Mouse (Mus musculus) MEL (cell line): ENCODE measurements around the gene Nav1. TPM values are rescaled to one million over a fixed set of nuclear protein-coding genes. Genes with fewer than 3 reads are reported as not detected.

Experiments used
- DNase-seq: peaks from one replicate; pipeline ENCODE4 v3.0.0; 2011; ENCODE audit warnings: low read depth, low spot score
- H3K27ac ChIP-seq: 2 replicates; pipeline ENCODE4 v1.5.1; 2012; ENCODE audit warnings: low read depth, mild to moderate bottlenecking, control low read depth, low read length, moderate library complexity; ENCODE audit not compliant: control insufficient read depth
- H3K27me3 ChIP-seq, 2 experiments: fragments of 150-350 bp in 1 of 2; sonication (generic) in 1 of 2; 2 replicates each; pipeline ENCODE4 v1.6.1; 2012; ENCODE audit warnings: low read length in 2 of 2, mild to moderate bottlenecking in 2 of 2, improper control_type of control experiment in 1 of 2, moderate library complexity in 1 of 2; ENCODE audit not compliant: insufficient read depth in 2 of 2, control insufficient read depth in 1 of 2
- H3K36me3 ChIP-seq, 2 experiments: 2 replicates each; pipeline ENCODE4 v1.6.1; 2012 to 2014; ENCODE audit warnings: low read length in 2 of 2, improper control_type of control experiment in 1 of 2, inconsistent platforms in 1 of 2, mild to moderate bottlenecking in 1 of 2; ENCODE audit not compliant: insufficient read depth in 2 of 2, control insufficient read depth in 1 of 2
- H3K4me1 ChIP-seq, 2 experiments: fragments of 150-350 bp in 1 of 2; sonication (generic) in 1 of 2; 2 replicates each; pipeline ENCODE4 v1.6.1; 2012; ENCODE audit warnings: low read length in 2 of 2, improper control_type of control experiment in 1 of 2, mild to moderate bottlenecking in 1 of 2; ENCODE audit not compliant: insufficient read depth in 2 of 2, control insufficient read depth in 1 of 2
- H3K4me3 ChIP-seq, 2 experiments: fragments of 150-350 bp in 1 of 2; sonication (generic) in 1 of 2; 2 replicates each; pipeline ENCODE4 v1.5.1; 2012; ENCODE audit warnings: low read depth in 2 of 2, low read length in 2 of 2, mild to moderate bottlenecking in 2 of 2, moderate library complexity in 2 of 2, control low read depth in 1 of 2, improper control_type of control experiment in 1 of 2; ENCODE audit not compliant: control insufficient read depth in 1 of 2, insufficient read depth in 1 of 2
- H3K79me2 ChIP-seq: 2 replicates; pipeline ENCODE4 v1.6.1; 2012; ENCODE audit warnings: mild to moderate bottlenecking, low read length, moderate library complexity; ENCODE audit not compliant: control insufficient read depth, poor library complexity, insufficient read depth
- H3K9ac ChIP-seq: 2 replicates; pipeline ENCODE4 v1.6.1; 2012; ENCODE audit warnings: low read depth, mild to moderate bottlenecking, control low read depth, low read length, moderate library complexity; ENCODE audit not compliant: control insufficient read depth, poor library complexity, severe bottlenecking
- H3K9me3 ChIP-seq: fragments of 150-350 bp; sonication (generic); replicated peaks from 2 replicates; pipeline ENCODE4 v1.6.1; 2012; ENCODE audit warnings: mild to moderate bottlenecking, low read length, improper control_type of control experiment, moderate library complexity; ENCODE audit not compliant: insufficient read depth
- BHLHE40 ChIP-seq: IDR thresholded peaks from 2 replicates; pipeline ENCODE4 v1.6.1; 2012; ENCODE audit warnings: low read depth, mild to moderate bottlenecking, inconsistent platforms, low read length, improper control_type of control experiment, borderline replicate concordance
- CHD2 ChIP-seq: IDR thresholded peaks from 2 replicates; pipeline ENCODE4 v1.6.1; 2011; ENCODE audit warnings: low read length, improper control_type of control experiment
- CTCF ChIP-seq, 3 experiments: IDR thresholded peaks in 2 of 3; conservative IDR thresholded peaks in 1 of 3; 2 replicates each; pipeline ENCODE4 v1.5.1; 2011 to 2012; ENCODE audit warnings: low read length in 3 of 3, low read depth in 2 of 3, mild to moderate bottlenecking in 2 of 3, improper control_type of control experiment in 1 of 3, inconsistent platforms in 1 of 3, mixed read lengths in 1 of 3, moderate library complexity in 1 of 3; ENCODE audit not compliant: control insufficient read depth in 1 of 3, insufficient read depth in 1 of 3, poor library complexity in 1 of 3, severe bottlenecking in 1 of 3
- EP300 ChIP-seq, 2 experiments: IDR thresholded peaks; 2 replicates each; pipeline ENCODE4 v1.6.1; 2011; ENCODE audit warnings: improper control_type of control experiment in 2 of 2, low read length in 2 of 2, low read depth in 1 of 2, mild to moderate bottlenecking in 1 of 2
- ETS1 ChIP-seq: IDR thresholded peaks from 2 replicates; pipeline ENCODE4 v1.6.1; 2012; ENCODE audit warnings: low read depth, mild to moderate bottlenecking, inconsistent platforms, low read length, improper control_type of control experiment, moderate library complexity
- HCFC1 ChIP-seq: IDR thresholded peaks from 2 replicates; pipeline ENCODE4 v1.6.1; 2012; ENCODE audit warnings: low read depth, mild to moderate bottlenecking, inconsistent platforms, low read length, improper control_type of control experiment, moderate library complexity
- JUND ChIP-seq: IDR thresholded peaks from 2 replicates; pipeline ENCODE4 v1.6.1; 2011; ENCODE audit warnings: low read depth, mild to moderate bottlenecking, improper control_type of control experiment, low read length
- MAFK ChIP-seq: IDR thresholded peaks from 2 replicates; pipeline ENCODE4 v1.6.1; 2011; ENCODE audit warnings: low read depth, mild to moderate bottlenecking, low read length, improper control_type of control experiment, borderline replicate concordance
- MAX ChIP-seq: IDR thresholded peaks from 2 replicates; pipeline ENCODE4 v1.6.1; 2011; ENCODE audit warnings: low read length, improper control_type of control experiment
- MAZ ChIP-seq: IDR thresholded peaks from 2 replicates; pipeline ENCODE4 v1.6.1; 2012; ENCODE audit warnings: low read depth, mild to moderate bottlenecking, inconsistent platforms, low read length, improper control_type of control experiment
- MEF2A ChIP-seq: IDR thresholded peaks from 2 replicates; pipeline ENCODE4 v1.6.1; 2014; ENCODE audit warnings: low read depth, mild to moderate bottlenecking, inconsistent platforms, low read length, improper control_type of control experiment; ENCODE audit not compliant: poor library complexity, insufficient replicate concordance, severe bottlenecking; ENCODE audit errors: extremely low read depth
- MXI1 ChIP-seq: IDR thresholded peaks from 2 replicates; pipeline ENCODE4 v1.6.1; 2011; ENCODE audit warnings: mild to moderate bottlenecking, low read depth, low read length, improper control_type of control experiment
- MYC ChIP-seq: IDR thresholded peaks from 2 replicates; pipeline ENCODE4 v1.6.1; 2011; ENCODE audit warnings: low read depth, mild to moderate bottlenecking, low read length, improper control_type of control experiment, moderate library complexity
- POLR2A ChIP-seq, 2 experiments: IDR thresholded peaks; 2 replicates each; pipeline ENCODE4 v1.6.1; 2011 to 2012; ENCODE audit warnings: low read length in 2 of 2, mild to moderate bottlenecking in 2 of 2, control low read depth in 1 of 2, improper control_type of control experiment in 1 of 2, low read depth in 1 of 2, moderate library complexity in 1 of 2; ENCODE audit not compliant: control insufficient read depth in 1 of 2, insufficient read depth in 1 of 2, poor library complexity in 1 of 2
- SIN3A ChIP-seq: IDR thresholded peaks from 2 replicates; pipeline ENCODE4 v1.6.1; 2012; ENCODE audit warnings: low read length, improper control_type of control experiment, inconsistent platforms
- SMC3 ChIP-seq: IDR thresholded peaks from 2 replicates; pipeline ENCODE4 v1.6.1; 2011; ENCODE audit warnings: low read depth, low read length, improper control_type of control experiment
- TBP ChIP-seq: IDR thresholded peaks from 2 replicates; pipeline ENCODE4 v1.8.0; 2011; ENCODE audit warnings: low read depth, low read length, improper control_type of control experiment
- UBTF ChIP-seq: IDR thresholded peaks from 2 replicates; pipeline ENCODE4 v1.6.1; 2012; ENCODE audit warnings: low read depth, mild to moderate bottlenecking, inconsistent platforms, low read length, improper control_type of control experiment, moderate library complexity, borderline replicate concordance; ENCODE audit not compliant: insufficient read depth
- ZKSCAN1 ChIP-seq: IDR thresholded peaks from 2 replicates; pipeline ENCODE4 v1.6.1; 2012; ENCODE audit warnings: low read depth, mild to moderate bottlenecking, inconsistent platforms, low read length, improper control_type of control experiment, moderate library complexity
- ZNF384 ChIP-seq: IDR thresholded peaks from 2 replicates; pipeline ENCODE4 v1.6.1; 2012; ENCODE audit warnings: low read depth, mild to moderate bottlenecking, inconsistent platforms, low read length, improper control_type of control experiment
- polyA plus RNA-seq, 2 experiments: library from polyadenylated mRNA; stranded (reverse) in 1 of 2; unstranded in 1 of 2; fragments of >175 nt in 1 of 2; fragments of >200 nt in 1 of 2; gene quantifications; 2 replicates each; pipeline versions ENCODE4 v1.2.1 to v1.2.4; 2012; ENCODE audit warnings: low replicate concordance in 2 of 2, low read depth in 1 of 2; ENCODE audit not compliant: insufficient read length in 2 of 2, insufficient read depth in 1 of 2, missing spikeins in 1 of 2
- total RNA-seq: library from RNA; depleted of rRNA; stranded (reverse); fragments of 300-350 nt; gene quantifications from 2 replicates; pipeline ENCODE4 v1.2.3, GENCODE M21; 2012

Nav1 gene
- total and polyA plus RNA-seq, 3 experiments, result 0.89 to 9.6 TPM; not detected in 1

- TF ChIP-seq MYC (no peak), CHD2 (no peak)
- no peaks in the 10 kb centered on the region for H3K27me3 ChIP-seq
- H3K27ac ChIP-seq, result no peak overlapping the region
- no peak overlapping the region for H3K4me3 ChIP-seq
- H3K36me3 ChIP-seq, result peaks cover 0 to 3% of the 10 kb centered on the region in 2 experiments; a peak in 1 of 4 replicates
- H3K9me3 ChIP-seq, result no peaks in the 10 kb centered on the region
- DNase-seq, result no peak
- H3K4me1 ChIP-seq, result peaks cover 0 to 11% of the 10 kb centered on the region in 2 experiments; a peak in 2 of 4 replicates
- H3K9ac ChIP-seq, result no peak overlapping the region
- no peaks in the 10 kb centered on the region for H3K79me2 ChIP-seq
Observed at GRCm38 (mm10) chr1:135470546-135470945, 136.5 kb downstream of the Nav1 start.

- H3K79me2 ChIP-seq, result no peaks in the 10 kb centered on the region
- no peak overlapping the region for H3K4me3 ChIP-seq
- no peaks in the 10 kb centered on the region for H3K27me3 ChIP-seq
- TF ChIP-seq MXI1, result no peak
- H3K36me3 ChIP-seq, result peaks cover 0 to 3% of the 10 kb centered on the region in 2 experiments; a peak in 1 of 4 replicates
- H3K9ac ChIP-seq, result no peak overlapping the region
- no peaks in the 10 kb centered on the region for H3K9me3 ChIP-seq
- H3K27ac ChIP-seq, result no peak overlapping the region
- no peak for DNase-seq
- peaks cover 0 to 11% of the 10 kb centered on the region in 2 experiments; a peak in 2 of 4 replicates for H3K4me1 ChIP-seq
Observed at GRCm38 (mm10) chr1:135467462-135467861, 139.6 kb downstream of the Nav1 start.

GRCm38 (mm10) chr1:135466935-135467334 is 140.2 kb downstream of the Nav1 start:
- Histone ChIP-seq H3K27ac (no peak overlapping the region), H3K4me1 (peaks cover 0 to 11% of the 10 kb centered on the region in 2 experiments; a peak in 2 of 4 replicates), H3K9ac (no peak overlapping the region), H3K4me3 (peak overlapping the region in 1 of 2 experiments; percentile 2; a peak in 1 of 4 replicates)
- DNase-seq, result peak; percentile 82
- TF ChIP-seq EP300 (IDR thresholded peaks at IDR 0.05; ENCODE audit: low read depth in 1 of 2, low read length in 2 of 2) (0 out of 4 replicates have a peak, but pooled peaks of 1 of the 2 experiments have one; percentile 8), TBP (peak; percentile 53; the same call in 1 of the 2 replicates), BHLHE40 (no peak)
- TF ChIP-seq, all 39 proteins: peak for 2
- Histone ChIP-seq H3K79me2 (no peaks in the 10 kb centered on the region), H3K27me3 (no peaks in the 10 kb centered on the region), H3K9me3 (no peaks in the 10 kb centered on the region), H3K36me3 (peaks cover 0 to 3% of the 10 kb centered on the region in 2 experiments; a peak in 1 of 4 replicates)

GRCm38 (mm10) chr1:135465734-135466133 is 141.4 kb downstream of the Nav1 start:
- H3K79me2 ChIP-seq, result no peaks in the 10 kb centered on the region
- H3K4me1 ChIP-seq, result peaks cover 0 to 11% of the 10 kb centered on the region in 2 experiments; a peak in 2 of 4 replicates
- no peaks in the 10 kb centered on the region for H3K27me3 ChIP-seq
- no peaks in the 10 kb centered on the region for H3K9me3 ChIP-seq
- no peak overlapping the region for H3K9ac ChIP-seq
- H3K4me3 ChIP-seq, result no peak overlapping the region
- peaks cover 0 to 3% of the 10 kb centered on the region in 2 experiments; a peak in 1 of 4 replicates for H3K36me3 ChIP-seq
- no peak overlapping the region for H3K27ac ChIP-seq
- no peak for DNase-seq
- TF ChIP-seq SIN3A (no peak), JUND (no peak), MAX (no peak), CHD2 (no peak), UBTF (no peak), CTCF (IDR thresholded peaks at IDR 0.05 in 2 of 3, conservative IDR thresholded peaks at IDR 0.05 in 1 of 3; ENCODE audit: control insufficient read depth in 1 of 3, insufficient read depth in 1 of 3, low read depth in 2 of 3, low read length in 3 of 3, poor library complexity in 1 of 3, severe bottlenecking in 1 of 3) (no peak), ETS1 (no peak), POLR2A (IDR thresholded peaks at IDR 0.05; ENCODE audit: control insufficient read depth in 1 of 2, insufficient read depth in 1 of 2, low read depth in 1 of 2, low read length in 2 of 2, poor library complexity in 1 of 2) (no peak), ZNF384 (no peak), MAZ (no peak), HCFC1 (no peak), ZKSCAN1 (no peak), MEF2A (no peak), MAFK (no peak), SMC3 (no peak)
